Mouse (Mus musculus) stomach, embryonic 15.5 days (tissue): ENCODE measurements at regions not wholly inside any gene's neighbourhood (a gene's known extent, or its start where the extent isn't known, plus 50 kb on each side); places are given as distances from the start of the nearest gene placed in this dataset.

ENCODE experiments used
- ATAC-seq: fragments of 200-750 bp; cut with Nextera tagmentation; 2 replicates; pipeline ENCODE4 v1.8.0; 2017; ENCODE audit warnings: low read depth, moderate number of reproducible peaks, moderate TSS enrichment; ENCODE audit not compliant: insufficient read depth, low FRiP score
- H3K27ac ChIP-seq: fragments of 300-500 bp; sonication (generic); 2 replicates; pipeline ENCODE4 v1.5.1; 2015; ENCODE audit warnings: mild to moderate bottlenecking, inconsistent platforms
- H3K27me3 ChIP-seq: fragments of 300-500 bp; sonication (generic); replicated peaks from 2 replicates; pipeline ENCODE4 v1.6.1; 2015; ENCODE audit warnings: inconsistent platforms
- H3K36me3 ChIP-seq: fragments of 300-500 bp; sonication (generic); 2 replicates; pipeline ENCODE4 v1.6.1; 2015; ENCODE audit warnings: inconsistent platforms
- H3K4me1 ChIP-seq: fragments of 300-500 bp; sonication (generic); 2 replicates; pipeline ENCODE4 v1.6.1; 2015; ENCODE audit warnings: inconsistent platforms
- H3K4me2 ChIP-seq: fragments of 300-500 bp; sonication (generic); 2 replicates; pipeline ENCODE4 v1.6.1; 2015; ENCODE audit warnings: mild to moderate bottlenecking, inconsistent platforms
- H3K4me3 ChIP-seq: fragments of 300-500 bp; sonication (generic); replicated peaks from 2 replicates; pipeline ENCODE4 v1.5.1; 2015; ENCODE audit warnings: inconsistent platforms
- H3K9ac ChIP-seq: fragments of 300-500 bp; sonication (generic); 2 replicates; pipeline ENCODE4 v1.6.1; 2015; ENCODE audit warnings: inconsistent platforms
- H3K9me3 ChIP-seq: fragments of 300-500 bp; sonication (generic); 2 replicates; pipeline ENCODE4 v1.6.1; 2016; ENCODE audit warnings: inconsistent platforms
- WGBS: fragments of 180-500 bp; shearing (Covaris S2); methylation state at CpG from one replicate; pipeline ENCODE4 v1.1.7; 2015; 5-methylcytosine and 5-hydroxymethylcytosine counted together

DNA sequence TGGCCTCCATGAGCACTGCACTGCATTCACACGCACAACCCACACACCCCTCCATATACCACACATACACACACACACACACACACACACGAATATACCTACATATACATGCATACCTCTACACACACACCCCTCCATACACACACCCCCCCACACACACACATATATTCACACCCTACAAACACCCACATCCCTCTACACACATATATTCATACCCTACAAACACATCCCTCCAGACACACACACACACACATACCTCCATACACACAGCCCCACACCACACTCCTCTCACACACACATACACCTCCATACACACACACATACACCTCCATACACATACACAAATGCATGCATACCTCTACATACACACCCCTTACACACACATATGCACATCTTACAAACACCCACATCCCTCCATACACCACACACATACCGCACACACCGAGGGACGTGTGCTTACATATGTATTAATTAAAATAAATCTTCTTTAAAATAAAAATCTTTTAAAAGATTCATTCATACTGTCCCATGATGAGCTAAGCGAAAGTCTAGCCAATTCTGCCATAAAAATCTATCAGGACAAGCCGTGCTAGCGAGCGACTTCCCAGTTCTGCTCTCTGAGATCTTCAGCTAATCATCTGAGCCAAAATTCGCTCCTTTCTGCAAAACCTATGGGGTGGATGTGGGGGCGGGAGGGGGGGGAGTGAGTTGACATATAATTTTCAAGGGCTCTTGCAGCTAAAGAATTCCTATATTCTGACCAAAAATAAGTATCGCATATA, 74.3 kb upstream of the Ipo5 start:
- H3K36me3 ChIP-seq: no peaks in the 10 kb centered on the region
- no peak overlapping the region for H3K4me2 ChIP-seq
- H3K27me3 ChIP-seq: no peaks in the 10 kb centered on the region
- no peak overlapping the region for H3K4me3 ChIP-seq
- ATAC-seq: no peak
- WGBS: 80% methylated on average over 12 of the region's 12 CpGs
- H3K4me1 ChIP-seq: 0 out of 2 replicates have a peak, but pooled peaks cover 6% of the 10 kb centered on the region
- H3K27ac ChIP-seq: no peak overlapping the region
- no peaks in the 10 kb centered on the region for H3K9me3 ChIP-seq
- H3K9ac ChIP-seq: no peak overlapping the region

DNA sequence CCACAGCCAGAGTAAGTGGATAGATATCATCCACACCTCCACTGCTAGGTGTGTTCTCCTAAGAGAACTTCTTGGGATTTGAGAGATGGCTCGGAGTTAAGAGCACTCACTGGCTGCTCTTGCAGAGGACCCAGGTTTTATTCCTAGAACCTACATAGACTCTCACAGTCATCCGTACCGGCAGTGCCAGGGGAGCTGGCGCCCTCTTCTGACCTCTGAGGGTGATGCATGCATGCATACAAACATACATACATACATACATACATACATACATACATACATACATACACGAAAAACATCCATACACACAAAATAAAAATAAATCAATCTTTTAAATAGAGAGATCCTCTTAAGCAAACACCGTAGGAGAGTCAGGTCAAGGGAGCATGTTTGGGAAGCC, 70.1 kb upstream of the Ipo5 start:
- Histone ChIP-seq H3K36me3 (no peaks in the 10 kb centered on the region), H3K4me2 (no peak overlapping the region), H3K27ac (no peak overlapping the region), H3K4me3 (no peak overlapping the region), H3K4me1 (no peaks in the 10 kb centered on the region), H3K27me3 (no peaks in the 10 kb centered on the region), H3K9me3 (no peaks in the 10 kb centered on the region), H3K9ac (no peak overlapping the region)
- no peak for ATAC-seq
- 81% methylated on average over 6 of the region's 6 CpGs for WGBS

DNA sequence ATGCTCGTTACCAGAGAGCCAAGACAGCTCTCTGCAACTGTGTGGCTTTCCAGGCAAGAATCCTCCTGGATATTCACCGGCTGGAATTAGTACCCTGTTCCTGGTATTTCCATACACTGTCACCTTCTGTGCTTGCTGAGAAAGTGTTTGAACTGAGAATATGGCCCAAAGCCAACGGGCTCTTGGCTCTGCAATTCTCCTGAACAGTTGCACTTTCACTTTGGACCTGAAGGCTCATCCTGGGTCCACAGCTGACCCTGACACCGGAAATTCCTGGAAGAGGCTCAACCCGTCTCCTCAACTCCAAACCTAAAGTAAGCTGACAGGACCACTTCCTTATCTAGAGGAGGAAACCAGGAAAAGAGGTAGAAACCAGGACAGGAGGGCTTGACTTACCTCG, 69.7 kb upstream of the Ipo5 start:
- WGBS: 74% methylated on average over 6 of the region's 6 CpGs
- Histone ChIP-seq H3K9ac (no peak overlapping the region), H3K4me3 (no peak overlapping the region), H3K4me1 (peaks cover 2% of the 10 kb centered on the region), H3K36me3 (no peaks in the 10 kb centered on the region), H3K27ac (no peak overlapping the region), H3K9me3 (no peaks in the 10 kb centered on the region), H3K4me2 (no peak overlapping the region), H3K27me3 (no peaks in the 10 kb centered on the region)
- ATAC-seq: no peak

GRCm38 (mm10) chr14:120845172-120845571, 65.9 kb upstream of the Ipo5 start:
- Histone ChIP-seq H3K4me2 (no peak overlapping the region), H3K9ac (no peak overlapping the region), H3K9me3 (no peaks in the 10 kb centered on the region), H3K36me3 (no peaks in the 10 kb centered on the region), H3K4me3 (no peak overlapping the region), H3K27me3 (no peaks in the 10 kb centered on the region), H3K4me1 (peaks cover 4% of the 10 kb centered on the region), H3K27ac (no peak overlapping the region)
- WGBS: 74% methylated on average over 2 of the region's 2 CpGs
- ATAC-seq: no peak

GRCm38 (mm10) chr14:120846073-120846850, 64.8 kb upstream of the Ipo5 start:
- WGBS: 48% methylated on average over 10 of the region's 10 CpGs
- no peak overlapping the region for H3K27ac ChIP-seq
- H3K4me3 ChIP-seq: no peak overlapping the region
- no peak overlapping the region for H3K9ac ChIP-seq
- H3K36me3 ChIP-seq: no peaks in the 10 kb centered on the region
- no peak overlapping the region for H3K4me2 ChIP-seq
- ATAC-seq: no peak
- no peaks in the 10 kb centered on the region for H3K27me3 ChIP-seq
- no peaks in the 10 kb centered on the region for H3K9me3 ChIP-seq
- H3K4me1 ChIP-seq: peaks cover 4% of the 10 kb centered on the region

DNA sequence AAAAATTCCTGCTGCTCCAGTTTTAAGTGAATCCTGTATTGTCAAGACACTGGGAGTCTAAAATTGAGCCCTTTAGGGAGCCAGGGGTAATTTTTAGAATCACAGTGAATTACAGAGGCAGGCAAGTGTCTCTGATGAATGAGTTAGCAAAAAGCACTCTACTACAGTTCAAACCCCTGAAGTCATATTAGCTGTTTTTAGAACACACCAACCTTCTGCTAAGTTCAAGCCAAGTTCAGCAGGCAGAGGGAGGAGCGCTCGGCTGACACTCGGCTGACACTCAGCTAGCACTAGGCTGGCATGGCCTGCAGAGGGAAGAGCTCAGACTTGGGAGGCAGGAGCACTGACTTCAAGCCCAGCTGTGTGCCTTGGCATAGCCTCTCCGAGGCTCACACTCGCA, 64.0 kb upstream of the Ipo5 start:
- Histone ChIP-seq H3K9me3 (no peaks in the 10 kb centered on the region), H3K4me2 (no peak overlapping the region; the same call in 1 of the 2 replicates), H3K36me3 (no peaks in the 10 kb centered on the region), H3K9ac (no peak overlapping the region), H3K27ac (no peak overlapping the region), H3K4me3 (no peak overlapping the region), H3K27me3 (no peaks in the 10 kb centered on the region), H3K4me1 (peaks cover 4% of the 10 kb centered on the region)
- 0 out of 2 replicates have a peak, but pooled peaks have one; percentile 56 for ATAC-seq
- WGBS: 41% methylated on average over 5 of the region's 5 CpGs

- no peak for ATAC-seq
- 52% methylated on average over 11 of the region's 11 CpGs for WGBS
- Histone ChIP-seq H3K4me2 (no peak overlapping the region), H3K4me3 (no peak overlapping the region), H3K9ac (no peak overlapping the region), H3K27ac (no peak overlapping the region), H3K36me3 (no peaks in the 10 kb centered on the region), H3K9me3 (no peaks in the 10 kb centered on the region), H3K27me3 (no peaks in the 10 kb centered on the region), H3K4me1 (peaks cover 4% of the 10 kb centered on the region)
Observed at GRCm38 (mm10) chr14:120848083-120848951, 62.7 kb upstream of the Ipo5 start.

GRCm38 (mm10) chr14:120849159-120849558, 61.9 kb upstream of the Ipo5 start:
- no peaks in the 10 kb centered on the region for H3K9me3 ChIP-seq
- H3K27ac ChIP-seq: no peak overlapping the region
- 78% methylated on average over 10 of the region's 10 CpGs for WGBS
- H3K36me3 ChIP-seq: no peaks in the 10 kb centered on the region
- no peak for ATAC-seq
- H3K4me1 ChIP-seq: peaks cover 4% of the 10 kb centered on the region
- H3K9ac ChIP-seq: no peak overlapping the region
- no peak overlapping the region for H3K4me3 ChIP-seq
- H3K27me3 ChIP-seq: no peaks in the 10 kb centered on the region
- no peak overlapping the region for H3K4me2 ChIP-seq

GRCm38 (mm10) chr14:120853643-120854042, 57.4 kb upstream of the Ipo5 start:
- Histone ChIP-seq H3K27me3 (no peaks in the 10 kb centered on the region), H3K4me1 (no peaks in the 10 kb centered on the region), H3K4me2 (no peak overlapping the region), H3K27ac (no peak overlapping the region), H3K4me3 (no peak overlapping the region), H3K9ac (no peak overlapping the region), H3K9me3 (no peaks in the 10 kb centered on the region), H3K36me3 (no peaks in the 10 kb centered on the region)
- no peak for ATAC-seq
- WGBS: 84% methylated on average over 5 of the region's 5 CpGs

DNA sequence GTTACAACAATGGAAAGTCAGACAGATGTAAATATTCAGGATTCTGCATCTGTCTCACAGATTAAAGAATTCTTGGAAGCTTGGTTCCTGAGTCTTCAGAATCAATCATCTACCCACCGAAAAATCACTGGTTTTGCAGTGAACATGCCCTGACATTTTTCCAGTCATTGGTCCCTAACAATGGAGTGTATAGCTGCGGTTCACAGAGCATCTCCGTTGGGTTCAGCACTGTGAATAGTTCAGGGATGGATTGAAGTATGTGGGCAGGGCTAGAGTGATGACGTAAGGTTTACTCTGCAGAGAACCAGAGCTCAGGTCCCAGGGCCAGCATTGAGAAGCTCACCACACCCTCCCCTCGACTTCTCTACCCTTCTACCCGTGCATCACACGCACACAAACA, 56.5 kb upstream of the Ipo5 start:
- Histone ChIP-seq H3K4me2 (no peak overlapping the region), H3K4me3 (no peak overlapping the region), H3K36me3 (no peaks in the 10 kb centered on the region), H3K9me3 (no peaks in the 10 kb centered on the region), H3K27me3 (no peaks in the 10 kb centered on the region), H3K9ac (no peak overlapping the region), H3K4me1 (no peaks in the 10 kb centered on the region), H3K27ac (no peak overlapping the region)
- WGBS: 68% methylated on average over 7 of the region's 7 CpGs
- no peak for ATAC-seq

DNA sequence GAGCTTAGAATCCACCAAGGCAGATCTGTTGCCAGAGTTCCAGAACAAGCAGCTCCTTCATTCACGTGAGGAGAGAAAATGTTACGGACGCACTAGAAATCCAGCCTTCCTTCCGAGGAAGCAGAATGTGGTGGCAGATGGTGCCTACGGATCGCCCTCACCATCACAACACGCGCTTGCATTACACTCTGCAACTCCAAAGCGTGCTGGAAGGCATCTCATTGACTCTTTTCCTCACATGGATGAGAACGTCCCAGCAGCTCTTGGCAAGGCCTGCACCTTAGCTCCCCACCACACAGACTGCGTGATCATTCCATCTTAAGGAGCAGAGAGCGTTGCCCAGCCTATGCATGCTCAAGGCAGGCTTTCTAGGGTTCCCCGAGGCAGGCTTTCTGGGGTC, 55.8 kb upstream of the Ipo5 start:
- H3K36me3 ChIP-seq: no peaks in the 10 kb centered on the region
- no peak for ATAC-seq

More for the DNA sequence above, 55.8 kb upstream of the Ipo5 start:
- Histone ChIP-seq H3K4me3 (no peak overlapping the region), H3K27ac (no peak overlapping the region), H3K4me1 (no peaks in the 10 kb centered on the region), H3K27me3 (no peaks in the 10 kb centered on the region), H3K9me3 (no peaks in the 10 kb centered on the region), H3K4me2 (no peak overlapping the region), H3K9ac (no peak overlapping the region)
- WGBS: 91% methylated on average over 13 of the region's 13 CpGs
